In genomic region chr19:46307781-46308180, GRCm38 (mm10) we compare ENCODE assay signal across 18 mouse cellular contexts. TPM values are rescaled to one million over a fixed set of nuclear protein-coding genes. Genes with fewer than 3 reads are reported as not detected.
A peak's percentile ranks its signal among the peaks of the same experiment; 100 is the strongest.
DNase-seq lines count a peak whose midpoint lies in the region; ATAC-seq lines count a peak whose summit lies in the region.
"Had no signal": no experiment of that assay in that cellular context is flagged by ENCODE, and none has a peak within 500 bp of the region (broad histone marks: within the 10 kb centered on the region; RNA-seq: fewer than 3 reads in every experiment).

No protein-coding gene starts in this region.

- H3K4me1 ChIP-seq in liver, embryonic 11.5 days (replicated peaks; ENCODE audit: control insufficient read depth, insufficient read depth, low read length) = peaks cover 16% of the 10 kb centered on the region

- H3K4me2 ChIP-seq in liver, embryonic 11.5 days = no peak overlapping the region

- H3K27ac ChIP-seq in liver, embryonic 11.5 days (ENCODE audit: low read depth, low read length) = no peak overlapping the region
- H3K27ac ChIP-seq: forebrain, embryonic 12.5 days; hindbrain, embryonic 13.5 days; limb, embryonic 10.5 days; liver, embryonic 14.5 days had no signal

- H3K9ac ChIP-seq in liver, embryonic 11.5 days (ENCODE audit: low read depth, low read length) = no peak overlapping the region
- H3K9ac ChIP-seq: forebrain, embryonic 12.5 days; hindbrain, embryonic 13.5 days; liver, embryonic 14.5 days had no signal

- peaks cover 13% of the 10 kb centered on the region for H3K36me3 ChIP-seq in liver, embryonic 11.5 days (ENCODE audit: control insufficient read depth, insufficient read depth, low read length)
- H3K36me3 ChIP-seq: forebrain, embryonic 12.5 days had no signal

- 78% methylated on average over 16 of the region's 16 CpGs for WGBS in liver, embryonic 11.5 days

- peaks cover 21% of the 10 kb centered on the region for H3K27me3 ChIP-seq in liver, embryonic 11.5 days (replicated peaks; ENCODE audit: control insufficient read depth, insufficient read depth, low read length)

- peak; percentile 19 for DNase-seq in cerebellum, adult 8-10 months
- peak; percentile 3 to 11 for DNase-seq in layer of hippocampus, postnatal 10 days (ENCODE audit: low spot score in 2 of 2)
- DNase-seq in layer of hippocampus, adult 9-10 months (ENCODE audit: low spot score) = no peak
- DNase-seq in thymus, postnatal 36 days = peak; percentile 1 to 9
- DNase-seq in thymus, postnatal 14 days = no peak
- DNase-seq in liver, embryonic 11.5 days (ENCODE audit: low spot score) = peak; percentile 27
- DNase-seq in yolk sac, embryonic 10.5 days (ENCODE audit: low spot score) = no peak
- DNase-seq: embryo, embryonic 11 days; lung, postnatal 10 days; right cerebral cortex, postnatal 14 days; thymus, adult 18-20 months had no signal

- H3K9me3 ChIP-seq in liver, embryonic 11.5 days (ENCODE audit: control insufficient read depth, low read length) = no peaks in the 10 kb centered on the region
- H3K9me3 ChIP-seq: forebrain, embryonic 12.5 days; G1E; hindbrain, embryonic 13.5 days; limb, embryonic 10.5 days had no signal

- ATAC-seq in cerebellum, adult (ENCODE audit: insufficient number of reproducible peaks, low FRiP score, low TSS enrichment) = no peak
- no peak for ATAC-seq in liver, embryonic 11.5 days (replicated peaks; ENCODE audit: low FRiP score)
- ATAC-seq: midbrain, embryonic 16.5 days had no signal

- no peak overlapping the region for H3K4me3 ChIP-seq in liver, embryonic 11.5 days (ENCODE audit: low read depth, low read length)
- H3K4me3 ChIP-seq: forebrain, embryonic 12.5 days had no signal

RNA-seq across cellular contexts. Expression of gene Nfkb2, which starts 3.7 kb away (rescaled TPM):
- 1 to 10 TPM; 3.1 to 3.2 TPM for total RNA-seq in layer of hippocampus, postnatal 10 days (2021)
- polyA plus RNA-seq in liver, embryonic 11.5 days (2014; fragmentation: Nextera tagmentation; extraction: Ambion mirVana) = 6.0 and 6.6 TPM in 2 replicates

RNA-seq across cellular contexts. Expression of gene Psd, which starts 19.2 kb away (rescaled TPM):
- 100 to 1,000 TPM; 686 to 714 TPM for total RNA-seq in layer of hippocampus, postnatal 10 days (2021)
- polyA plus RNA-seq in liver, embryonic 11.5 days (2014; fragmentation: Nextera tagmentation; extraction: Ambion mirVana) = 11.9 and 12.4 TPM in 2 replicates

RNA-seq across cellular contexts. Expression of gene Fbxl15, which starts 20.2 kb away (rescaled TPM):
- total RNA-seq in layer of hippocampus, postnatal 10 days (2021) = 10 to 100 TPM; 30.2 to 33.6 TPM
- polyA plus RNA-seq in liver, embryonic 11.5 days (2014; fragmentation: Nextera tagmentation; extraction: Ambion mirVana) = 15.7 and 16.4 TPM in 2 replicates

RNA-seq across cellular contexts. Expression of gene Cuedc2, which starts 30.7 kb away (rescaled TPM):
- total RNA-seq in layer of hippocampus, postnatal 10 days (2021) = 100 to 1,000 TPM; 173 to 178 TPM
- 151 and 153 TPM in 2 replicates for polyA plus RNA-seq in liver, embryonic 11.5 days (2014; fragmentation: Nextera tagmentation; extraction: Ambion mirVana)

RNA-seq across cellular contexts. Expression of gene Mfsd13a, which starts 33.1 kb away (rescaled TPM):
- 10 to 100 TPM; 24.4 to 26.4 TPM for total RNA-seq in layer of hippocampus, postnatal 10 days (2021)
- polyA plus RNA-seq in liver, embryonic 11.5 days (2014; fragmentation: Nextera tagmentation; extraction: Ambion mirVana) = 21.9 and 25.4 TPM in 2 replicates
- total RNA-seq: G1E had no signal

Comparison
In these comparisons a context has a peak if more than half of its experiments do, and no peak if none do; other contexts are left out.
1. DNase-seq: peak in cerebellum, adult 8-10 months (single experiment), layer of hippocampus, postnatal 10 days (2 of 2), thymus, postnatal 36 days (2 of 2) and liver, embryonic 11.5 days (single experiment); none in layer of hippocampus, adult 9-10 months (single experiment), thymus, postnatal 14 days (single experiment) and yolk sac, embryonic 10.5 days (single experiment).